Mouse (Mus musculus): Measurements from ENCODE around the gene Ano8.
"Not testable (repeated sequence)": the region's sequence is repeated elsewhere in the genome, so short reads cannot be mapped to it uniquely, and the experiment has no call there.

Gene Ano8

DNA sequence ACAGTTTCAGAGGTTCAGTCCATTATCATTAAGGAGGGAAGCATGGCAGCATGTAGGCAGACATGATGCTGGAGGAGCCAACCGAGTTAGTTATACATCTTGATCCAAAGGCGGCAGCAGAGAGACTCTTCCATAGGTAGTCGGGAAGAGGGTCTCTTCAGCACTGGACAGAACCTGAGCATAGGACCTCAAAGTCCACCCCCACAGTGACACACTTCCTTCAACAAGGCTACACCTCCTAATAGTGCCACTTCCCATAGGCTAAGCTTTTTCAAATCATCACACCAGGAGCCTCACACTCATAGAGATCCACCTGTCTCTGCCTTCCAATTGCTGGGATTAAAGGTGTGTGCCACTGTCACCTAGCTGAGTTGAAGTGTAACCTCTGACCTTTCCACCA, 48.7 kb downstream of the Ano8 start:
- no peak for DNase-seq

GRCm38 (mm10) chr8:71432935-71433334, 52.8 kb downstream of the Ano8 start:
- DNase-seq = not testable (repeated sequence)

Data from lung, adult 18-20 months (tissue).